Mouse (Mus musculus) adrenal gland (tissue): Measurements from ENCODE around the gene Prkce.

ENCODE experiments used
- intact Hi-C: fragments of 180-260 bp; cut with DNase I; formaldehyde crosslinking; loops from one replicate; pipeline ENCODE4 v1.15.1; 2025
- long read RNA-seq, 2 experiments: library from polyadenylated mRNA; unstranded; transcript quantifications; one replicate each; pipeline ENCODE4 v2.0.0; 2020; ENCODE audit warnings: borderline replicate concordance in 1 of 2; ENCODE audit not compliant: insufficient replicate concordance in 1 of 2

Gene Prkce
- long read RNA-seq, experiment 1, partial matches to known transcripts, result 1 of 5 reads
- long read RNA-seq, experiment 1, other reads (novel, unspliced or antisense), result 4 of 5 reads
- long read RNA-seq, experiment 2, partial matches to known transcripts, result 0 of 10 reads
- long read RNA-seq, experiment 2, other reads (novel, unspliced or antisense), result 10 of 10 reads

DNA sequence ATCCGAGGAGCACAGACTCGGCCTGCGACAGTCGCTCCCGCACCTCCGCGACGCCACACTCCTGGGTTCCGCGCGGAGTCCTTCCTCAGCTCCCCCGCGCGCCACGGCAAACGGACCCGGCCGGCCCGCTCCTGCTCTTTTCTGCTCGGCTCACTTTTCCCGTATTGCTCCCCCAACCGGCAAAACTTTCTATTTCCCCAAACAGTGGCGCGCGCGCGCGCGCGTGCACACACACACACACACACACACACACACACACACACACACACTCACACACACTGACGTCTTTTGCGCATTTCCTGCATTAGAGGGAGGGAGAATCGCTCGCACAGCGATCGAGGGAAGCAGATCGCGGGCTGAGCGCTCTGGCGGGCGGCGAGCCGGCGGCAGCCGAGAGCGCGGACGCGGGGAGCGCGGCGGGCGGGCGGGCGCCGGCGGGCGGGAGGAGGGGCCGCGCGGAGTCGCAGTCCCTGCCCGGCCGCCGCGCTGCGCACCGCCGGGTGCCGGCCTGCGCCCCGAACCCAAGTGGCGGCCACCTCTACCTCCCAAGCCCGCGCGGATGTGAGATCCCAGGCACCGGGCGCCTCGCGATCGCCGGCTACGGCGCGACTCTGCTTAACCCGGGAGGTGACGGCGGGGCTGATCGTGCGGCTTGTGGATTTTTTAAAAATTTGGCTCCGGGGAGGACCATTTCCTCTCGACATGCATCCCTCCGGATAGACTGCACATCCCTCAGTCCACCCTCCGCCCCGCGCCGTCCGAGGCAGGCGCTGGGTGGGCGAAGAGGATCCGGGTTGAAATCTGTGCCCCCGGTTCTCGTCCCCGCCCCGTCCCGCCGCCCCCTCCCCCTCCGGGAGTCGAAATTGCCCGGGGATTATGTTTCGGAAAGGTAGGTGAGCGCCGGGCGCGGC, at the start of gene Prkce:
Prkce (plus strand) TSS at position 466 of the 911 bp plus-strand sequence.
- intact Hi-C loops, result loop anchor here (2.0 to 10.0 kb wide), 3 partner anchors 35 to 737 kb away; no protein-coding TSS in a partner anchor

DNA sequence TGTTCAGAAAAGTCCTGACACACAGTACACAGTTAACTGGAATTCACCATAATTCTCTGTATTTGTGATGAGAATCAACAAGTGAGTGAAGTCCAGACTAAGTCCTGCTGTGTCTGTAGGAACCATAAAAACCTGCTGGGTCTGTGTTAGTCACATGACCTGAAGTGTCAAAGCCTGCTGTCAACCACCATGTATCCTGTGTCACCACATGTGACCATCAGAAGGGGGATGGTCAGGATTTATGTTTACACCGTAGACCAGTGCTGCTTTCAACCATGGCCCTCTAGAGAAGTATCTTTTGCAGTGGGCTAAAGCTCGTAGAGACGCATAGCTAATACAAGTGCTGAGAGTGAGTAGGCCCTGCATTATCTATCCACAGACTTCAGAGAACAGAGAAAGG, 44.4 kb upstream of the Prkce start:
- intact Hi-C loops, result no loop called here

DNA sequence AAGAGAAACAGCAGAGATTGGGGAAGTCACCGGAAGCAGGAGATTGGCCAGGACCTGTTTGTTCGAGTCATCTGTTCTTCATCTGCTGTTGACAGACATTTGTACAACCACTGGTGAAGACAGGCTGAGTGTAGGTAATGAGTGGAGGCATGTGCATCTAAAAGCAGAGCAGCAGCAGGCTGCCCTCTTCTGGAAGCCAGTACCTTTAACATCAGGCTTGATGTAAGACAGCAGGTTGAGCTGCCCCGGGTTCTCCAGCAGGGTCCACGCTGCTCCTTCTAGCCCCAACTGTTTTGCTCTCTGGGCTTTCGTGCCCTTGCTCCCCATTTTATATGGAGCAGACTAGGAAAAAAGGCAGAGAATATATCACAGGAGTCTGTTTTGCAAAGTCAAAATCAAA, 41.7 kb upstream of the Prkce start:
- intact Hi-C loops, result no loop called here

DNA sequence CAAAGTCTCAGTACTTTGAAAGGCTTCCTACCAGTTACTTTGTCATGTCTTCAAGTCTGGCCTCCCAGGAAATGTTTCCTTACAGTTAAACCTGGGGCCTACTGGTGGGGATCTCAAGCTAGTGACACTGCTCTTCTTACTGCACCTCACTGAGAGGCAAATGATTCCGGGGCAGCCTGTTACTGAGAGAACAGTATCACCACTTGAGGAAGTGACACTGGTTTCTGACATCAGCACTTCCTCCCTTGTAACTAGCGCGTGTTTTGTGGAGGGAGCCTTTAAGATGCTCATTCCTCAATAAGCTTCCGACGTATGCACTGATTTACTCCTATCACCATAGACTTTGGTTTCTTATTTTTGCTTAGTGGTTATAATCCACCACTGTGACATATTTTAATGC, 39.4 kb upstream of the Prkce start:
- intact Hi-C loops, result no loop called here

DNA sequence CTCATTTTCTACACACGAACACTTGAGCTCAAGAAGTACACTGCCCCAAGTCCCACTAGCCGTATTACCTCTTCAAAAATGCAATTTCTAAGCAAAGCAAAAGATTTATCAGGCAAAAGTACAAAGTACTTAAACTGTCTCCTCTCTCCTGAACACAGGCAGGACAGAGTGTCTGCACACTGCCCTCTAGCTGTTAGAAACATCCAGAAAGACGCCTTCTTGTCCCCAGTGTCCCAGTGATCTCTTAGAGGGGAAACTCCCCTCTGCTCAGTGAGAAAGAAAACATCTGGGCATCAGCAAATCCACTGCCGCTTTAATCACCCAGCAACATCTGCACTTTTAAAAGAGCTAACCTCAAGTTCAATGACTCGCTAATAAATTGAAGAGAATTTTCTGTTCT, 35.1 kb upstream of the Prkce start:
- intact Hi-C loops, result no loop called here

DNA sequence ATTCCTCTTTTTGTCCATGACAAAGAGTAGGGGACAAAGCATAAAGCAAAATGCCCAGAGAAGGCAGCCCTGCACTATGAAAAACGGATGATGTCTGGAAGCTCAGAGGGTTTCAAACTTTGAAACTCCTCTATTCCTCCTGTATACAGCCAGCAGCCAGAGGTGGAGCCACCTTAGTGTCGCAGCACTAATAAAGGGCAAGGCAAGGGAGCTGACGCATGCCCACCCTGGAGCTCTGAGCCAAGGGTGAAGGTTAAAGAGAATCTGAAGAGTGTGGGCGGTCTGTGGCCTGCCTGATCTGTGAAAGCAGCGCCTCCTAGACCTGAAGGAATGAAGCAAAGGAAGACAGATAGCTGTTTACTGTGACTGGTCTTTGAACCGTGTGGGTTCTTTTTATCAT, 33.1 kb upstream of the Prkce start:
- intact Hi-C loops, result no loop called here

DNA sequence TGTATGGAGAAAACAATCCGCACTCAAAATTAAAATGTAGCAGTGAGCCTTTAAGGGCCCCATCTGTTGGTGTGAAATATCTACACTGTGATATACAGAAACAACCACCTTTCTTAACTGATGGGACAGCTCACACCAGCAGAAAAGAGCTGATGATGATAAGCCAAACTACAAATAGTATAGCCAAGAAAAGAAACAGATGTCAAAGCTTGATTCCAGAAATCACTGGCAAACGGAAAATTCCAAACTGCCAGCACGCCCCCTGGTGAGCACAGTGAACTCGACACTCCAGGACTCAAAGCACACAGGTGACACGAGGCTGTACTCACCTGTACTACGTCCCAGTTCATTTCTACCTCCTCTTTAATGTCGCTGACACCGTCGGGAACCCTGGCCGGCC, 31.8 kb upstream of the Prkce start:
- intact Hi-C loops, result no loop called here

DNA sequence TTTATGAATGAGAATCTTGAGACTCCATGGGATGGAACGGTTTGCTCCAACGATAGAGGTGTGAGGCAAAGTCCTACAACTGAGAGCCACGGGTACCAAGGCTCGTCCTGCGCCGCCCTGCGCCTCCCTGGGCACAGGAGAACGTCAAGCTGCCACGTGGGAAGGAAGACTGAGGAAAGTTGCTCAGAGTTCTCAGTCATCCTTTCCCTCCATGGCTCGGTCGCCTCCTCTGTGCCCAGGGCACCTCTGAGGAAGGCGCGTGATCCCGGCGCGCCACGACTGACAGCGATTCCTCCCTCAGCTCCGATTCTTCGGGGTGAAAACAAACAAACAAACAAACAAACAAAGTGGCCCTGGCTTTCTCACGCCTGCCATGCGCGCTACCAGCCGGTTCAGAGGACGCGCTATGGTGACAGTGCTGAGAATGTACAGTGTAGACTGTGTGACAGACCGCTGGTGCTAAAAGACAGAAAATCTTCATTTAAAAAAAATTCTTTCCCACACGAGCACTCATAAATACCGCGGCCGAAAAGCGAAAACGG, 23.0 kb upstream of the Prkce start:
- intact Hi-C loops, result no loop called here

DNA sequence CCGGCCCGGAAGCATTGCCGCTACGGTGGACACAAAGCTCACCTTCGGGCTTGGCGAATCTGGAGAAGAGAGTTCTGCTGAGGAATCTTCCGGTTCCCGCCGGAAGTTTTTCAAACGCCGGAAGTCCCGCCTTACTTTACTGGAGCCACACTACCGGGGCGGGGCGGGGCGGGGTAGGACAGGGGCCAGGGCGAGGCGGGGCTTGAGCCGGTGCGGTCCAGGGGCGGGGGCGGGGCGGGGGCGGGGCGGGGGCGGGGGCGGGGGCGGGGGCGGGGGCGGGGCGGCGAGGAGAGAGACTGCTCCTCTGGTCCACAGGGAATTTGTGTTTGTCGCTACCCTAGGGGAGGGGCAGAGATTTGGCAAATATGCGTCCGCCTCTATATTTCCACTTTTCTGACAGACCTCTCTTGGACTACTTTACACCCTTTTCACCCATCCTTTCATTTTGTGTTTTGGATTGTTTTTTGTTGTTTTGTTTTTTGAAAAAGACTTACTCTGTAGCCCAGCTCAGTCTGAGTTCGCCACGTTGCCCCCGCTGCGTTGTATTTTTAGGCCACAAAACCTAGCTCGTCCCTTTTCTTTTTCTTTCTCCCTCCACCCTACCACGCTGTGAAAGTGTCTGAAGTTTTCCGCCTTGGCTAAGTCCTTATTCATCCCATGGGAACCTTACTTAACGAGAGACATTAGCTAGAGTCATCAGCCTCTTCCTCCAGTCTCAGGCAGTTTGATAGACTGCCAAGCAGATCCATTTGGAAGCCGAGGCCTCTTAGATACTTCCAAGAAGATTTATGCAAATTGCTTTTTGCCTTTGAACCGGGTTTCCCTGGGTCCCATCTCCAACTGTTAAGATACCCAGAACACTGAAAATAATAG, 22.3 kb upstream of the Prkce start, which contains the start of gene Srbd1:
Srbd1 (minus strand) TSS at position 97 of the 873 bp plus-strand sequence.
- intact Hi-C loops, result no loop called here

DNA sequence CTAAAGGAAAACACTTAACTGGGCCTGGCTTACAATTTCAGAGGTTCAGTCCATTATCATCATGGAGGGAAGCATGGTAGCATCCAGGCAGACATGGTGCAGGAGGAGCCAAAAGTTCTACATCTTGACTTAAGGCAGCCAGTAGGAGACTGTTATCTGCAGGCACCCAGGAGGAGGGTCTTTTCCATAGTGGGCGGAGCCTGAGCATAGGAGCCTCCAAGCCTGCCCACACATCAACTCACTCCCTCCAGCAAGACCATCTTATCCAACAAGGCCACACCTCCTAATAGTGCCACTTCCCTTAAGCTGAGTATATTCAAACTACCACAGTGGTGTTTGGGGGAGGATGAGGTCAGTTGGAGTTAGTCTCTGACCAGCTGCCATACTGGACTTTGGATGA, 17.9 kb upstream of the Prkce start:
- intact Hi-C loops, result no loop called here

DNA sequence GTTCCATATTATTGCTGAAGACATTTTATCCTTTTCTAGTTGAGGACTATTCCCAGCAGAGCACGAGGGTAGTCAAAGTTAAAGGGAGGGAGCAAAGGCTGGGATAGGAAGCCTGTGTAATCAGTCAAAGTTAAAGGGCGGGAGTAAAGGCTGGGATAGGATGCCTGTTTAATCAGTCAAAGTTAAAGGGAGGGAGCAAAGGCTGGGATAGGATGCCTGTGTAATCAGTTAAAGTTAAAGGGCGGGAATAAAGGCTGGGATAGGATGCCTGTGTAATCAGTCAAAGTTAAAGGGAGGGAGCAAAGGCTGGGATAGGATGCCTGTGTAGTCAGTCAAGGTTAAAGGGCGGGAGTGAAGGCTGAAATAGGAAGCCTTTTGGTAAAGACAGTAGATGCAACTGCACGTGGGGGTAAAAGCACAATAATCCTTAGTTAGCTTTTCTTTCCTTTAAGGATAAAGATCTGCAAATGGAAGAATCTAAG, 16.7 kb upstream of the Prkce start:
- intact Hi-C loops, result no loop called here

DNA sequence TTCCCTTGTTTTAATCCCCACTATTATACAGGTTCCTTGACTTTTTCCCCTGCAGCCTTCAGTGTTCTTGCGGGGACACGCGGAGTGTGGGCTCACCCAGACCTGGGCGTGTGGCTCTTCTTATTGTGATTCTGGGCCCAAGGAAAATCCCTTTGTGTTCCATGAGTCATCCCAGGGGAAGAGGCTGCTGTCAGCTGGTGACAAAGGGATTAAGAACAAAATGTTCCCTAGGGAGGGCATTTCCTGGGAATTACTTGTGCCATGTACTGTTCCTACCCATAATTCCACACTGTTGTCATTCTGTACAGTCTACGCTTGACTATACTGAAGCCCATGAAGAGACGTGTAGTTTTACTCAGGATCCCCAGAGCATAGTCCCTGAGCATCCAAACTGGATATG, 10.6 kb upstream of the Prkce start:
- intact Hi-C loops, result no loop called here

DNA sequence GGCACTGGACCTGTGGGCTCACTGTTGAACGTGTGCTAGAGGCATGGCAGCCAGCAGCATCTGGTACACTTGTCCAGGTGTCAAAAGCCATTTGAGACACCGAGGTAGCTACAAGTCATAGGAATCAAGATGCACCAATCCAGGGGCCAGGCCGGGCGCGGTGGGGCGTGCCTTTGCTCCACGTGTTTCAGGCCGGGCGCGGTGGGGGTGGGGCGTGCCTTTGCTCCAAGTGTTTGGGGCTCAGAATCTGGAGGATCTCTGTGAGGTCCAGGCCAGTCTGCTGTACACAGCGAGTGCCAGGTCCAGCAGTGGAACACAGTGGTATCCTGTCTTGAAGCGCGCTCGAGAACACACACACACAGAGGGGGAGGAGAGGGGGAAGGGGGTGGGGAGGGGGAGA, 4.9 kb upstream of the Prkce start:
- intact Hi-C loops, result loop anchor here (2.0 to 10.0 kb wide), 2 partner anchors 130 to 742 kb away; no protein-coding TSS in a partner anchor

DNA sequence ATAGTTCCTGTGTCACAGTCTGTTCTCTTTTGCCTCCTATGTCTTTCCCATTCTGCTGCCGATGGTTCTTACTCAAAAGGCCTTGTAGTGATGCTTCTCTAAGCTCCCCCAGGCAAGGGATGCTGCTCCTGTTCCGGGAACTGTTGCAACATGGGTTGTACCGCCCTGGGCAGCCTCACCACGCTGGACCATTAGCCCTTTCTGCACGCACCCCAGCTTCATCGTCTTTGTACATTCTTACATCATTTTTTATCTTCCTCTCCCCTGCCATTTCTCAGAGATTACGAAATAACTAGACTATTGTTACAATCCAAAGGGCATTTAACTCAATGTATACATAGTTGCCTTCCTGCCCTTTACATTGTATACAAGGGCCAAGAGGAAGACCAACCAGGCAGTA, 3.2 kb upstream of the Prkce start:
- intact Hi-C loops, result loop anchor here (10.0 kb wide), 1 partner anchor 740 kb away; no protein-coding TSS in a partner anchor

DNA sequence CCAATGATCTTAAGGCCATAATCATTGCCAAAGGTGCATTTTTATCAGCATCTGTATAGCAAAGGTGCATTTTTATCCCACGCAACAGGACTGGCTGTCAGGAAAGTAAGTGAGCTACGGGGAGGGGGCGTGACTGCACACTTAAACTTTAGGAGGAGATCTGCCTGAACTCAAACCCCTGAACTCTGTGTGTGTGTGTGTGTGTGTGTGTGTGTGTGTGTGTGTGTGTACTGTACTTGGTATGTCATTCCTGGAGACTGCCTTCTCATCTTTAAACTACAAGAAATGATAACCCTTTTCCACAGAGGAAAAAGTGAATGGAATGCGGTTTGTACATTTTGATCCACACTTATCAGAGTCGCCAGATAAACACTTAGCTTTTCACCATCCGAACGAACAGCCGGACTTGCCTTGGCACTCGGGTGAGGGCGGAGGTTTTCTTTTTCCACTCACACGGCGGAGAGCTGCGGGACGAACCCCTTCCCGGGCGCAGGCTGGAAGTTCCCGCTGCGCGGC, 1.5 kb upstream of the Prkce start:
- intact Hi-C loops, result loop anchor here (2.0 to 10.0 kb wide), 3 partner anchors 36 to 739 kb away; no protein-coding TSS in a partner anchor

DNA sequence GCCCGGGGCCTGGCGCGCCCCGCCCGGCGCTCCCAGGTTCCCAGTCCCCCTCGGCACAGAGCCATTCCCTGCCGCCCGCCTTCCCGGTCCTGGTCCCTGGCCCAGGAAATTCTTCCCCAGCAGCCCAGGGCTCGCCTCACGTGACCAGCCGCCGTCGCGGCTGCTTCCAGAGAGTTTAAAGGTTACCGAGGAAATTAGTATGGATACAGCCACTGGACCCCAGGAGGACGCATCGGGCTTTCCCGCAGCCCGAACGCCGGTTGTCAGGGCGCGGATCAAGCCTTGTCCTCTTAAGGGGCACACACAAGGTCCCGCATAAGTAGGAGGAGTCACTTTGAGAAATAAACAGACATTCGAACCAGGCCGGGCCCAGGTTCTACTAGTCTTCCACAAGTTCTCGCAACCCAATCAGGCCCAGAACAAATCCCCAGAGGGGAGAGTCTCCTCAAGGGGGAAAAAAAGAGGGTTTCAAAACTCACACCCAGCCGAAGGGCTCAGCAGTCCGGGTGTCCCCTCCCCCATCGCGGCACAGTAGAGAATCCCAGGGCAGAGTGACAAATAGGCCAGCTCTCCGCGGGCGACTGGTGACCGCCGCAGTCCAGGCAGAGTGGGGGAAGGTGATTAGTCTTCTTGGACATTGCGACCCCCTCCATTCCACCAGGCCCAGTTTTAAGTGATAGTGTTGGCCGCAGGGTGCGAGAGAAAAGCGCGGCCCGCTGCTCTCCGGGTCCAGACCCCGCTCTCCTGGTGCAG, 842 bp upstream of the Prkce start:
- intact Hi-C loops, result loop anchor here (2.0 to 10.0 kb wide), 3 partner anchors 36 to 738 kb away; no protein-coding TSS in a partner anchor

DNA sequence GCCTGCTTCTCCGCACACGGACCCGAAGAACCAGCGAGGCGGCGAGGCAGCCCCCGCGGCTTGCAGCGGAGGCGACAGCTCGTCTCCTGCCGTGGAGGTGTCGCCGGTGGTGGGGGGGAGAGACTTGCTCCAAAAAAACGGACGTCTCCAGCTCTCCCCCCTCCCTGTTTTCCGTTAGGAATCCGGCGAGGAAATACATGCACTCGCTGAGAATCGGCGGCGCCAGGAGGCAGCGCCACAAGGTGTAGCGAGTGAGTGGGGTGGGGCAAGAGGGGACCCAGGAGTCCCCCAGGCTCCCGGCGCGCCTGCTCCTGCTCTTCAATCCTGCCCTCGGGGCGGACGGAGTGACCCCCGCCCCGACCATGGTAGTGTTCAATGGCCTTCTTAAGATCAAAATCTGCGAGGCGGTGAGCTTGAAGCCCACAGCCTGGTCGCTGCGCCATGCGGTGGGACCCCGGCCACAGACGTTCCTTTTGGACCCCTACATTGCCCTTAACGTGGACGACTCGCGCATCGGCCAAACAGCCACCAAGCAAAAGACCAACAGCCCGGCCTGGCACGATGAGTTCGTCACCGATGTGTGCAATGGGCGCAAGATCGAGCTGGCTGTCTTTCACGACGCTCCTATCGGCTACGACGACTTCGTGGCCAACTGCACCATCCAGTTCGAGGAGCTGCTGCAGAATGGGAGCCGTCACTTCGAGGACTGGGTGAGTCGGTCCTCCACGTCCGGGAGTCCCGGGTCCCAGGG, 821 bp downstream of the Prkce start:
- intact Hi-C loops, result loop anchor here (5.0 to 10.0 kb wide), 2 partner anchors 34 to 736 kb away; no protein-coding TSS in a partner anchor

DNA sequence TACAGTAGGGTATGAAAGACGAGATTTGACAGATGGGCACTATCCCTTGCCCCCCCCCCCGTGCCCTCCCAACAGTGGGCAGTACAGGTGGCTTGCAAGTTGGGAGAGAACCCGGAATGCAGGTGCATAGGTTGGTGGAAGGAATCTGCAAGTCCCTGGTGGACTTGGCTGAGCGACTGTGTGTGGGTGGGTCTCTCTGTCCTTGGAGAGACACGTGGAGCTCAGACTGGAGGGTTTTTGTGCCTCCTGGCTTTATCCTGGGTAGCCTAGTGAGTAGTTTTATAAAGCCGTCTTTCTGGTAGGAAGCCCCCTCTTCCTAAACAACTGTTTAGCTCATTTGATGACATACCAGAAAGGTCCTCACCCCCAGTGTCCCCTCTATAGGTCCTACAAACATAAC, 1.5 kb downstream of the Prkce start:
- intact Hi-C loops, result loop anchor here (5.0 to 10.0 kb wide), 2 partner anchors 33 to 736 kb away; no protein-coding TSS in a partner anchor
